Mouse (Mus musculus) lung, postnatal 0 days (tissue): Measurements from ENCODE around the gene Otof. TPM values are rescaled to one million over a fixed set of nuclear protein-coding genes. Genes with fewer than 3 reads are reported as not detected.

Source experiments
- ATAC-seq: fragments of 200-750 bp; cut with Nextera tagmentation; 2 replicates; pipeline ENCODE4 v1.8.0; 2017; ENCODE audit warnings: moderate library complexity
- DNase-seq: peaks from one replicate; pipeline ENCODE4 v3.0.0-alpha.2; 2016; ENCODE audit warnings: low spot score
- H3K27ac ChIP-seq: fragments of 300-500 bp; sonication (generic); 2 replicates; pipeline ENCODE4 v1.5.1; 2014; ENCODE audit warnings: antibody characterized with exemption, mild to moderate bottlenecking, low read length, mixed read lengths
- H3K27me3 ChIP-seq: fragments of 300-500 bp; sonication (generic); replicated peaks from 2 replicates; pipeline ENCODE4 v1.6.1; 2014; ENCODE audit warnings: low read length, mixed read lengths; ENCODE audit not compliant: insufficient read depth
- H3K36me3 ChIP-seq: fragments of 300-500 bp; sonication (generic); 2 replicates; pipeline ENCODE4 v1.6.1; 2014; ENCODE audit warnings: low read length, mixed read lengths; ENCODE audit not compliant: insufficient read depth
- H3K4me1 ChIP-seq: fragments of 300-500 bp; sonication (generic); 2 replicates; pipeline ENCODE4 v1.6.1; 2014; ENCODE audit warnings: antibody characterized with exemption, low read depth, low read length, mixed read lengths; ENCODE audit not compliant: insufficient read depth
- H3K4me2 ChIP-seq: fragments of 300-500 bp; sonication (generic); replicated peaks from 2 replicates; pipeline ENCODE4 v1.6.1; 2014; ENCODE audit warnings: low read depth, mild to moderate bottlenecking, low read length, moderate library complexity, mixed read lengths
- H3K4me3 ChIP-seq: fragments of 300-500 bp; sonication (generic); 2 replicates; pipeline ENCODE4 v1.5.1; 2014; ENCODE audit warnings: low read depth, low read length
- H3K9ac ChIP-seq: fragments of 300-500 bp; sonication (generic); replicated peaks from 2 replicates; pipeline ENCODE4 v1.6.1; 2014; ENCODE audit warnings: low read depth, mild to moderate bottlenecking
- H3K9me3 ChIP-seq: fragments of 300-500 bp; sonication (generic); 2 replicates; pipeline ENCODE4 v1.6.1; 2016; ENCODE audit warnings: low read length, mixed read lengths
- CTCF ChIP-seq: IDR thresholded peaks from 2 replicates; pipeline ENCODE4 v1.5.1; 2016; ENCODE audit warnings: antibody characterized with exemption, mild to moderate bottlenecking
- EP300 ChIP-seq: IDR thresholded peaks from 2 replicates; pipeline ENCODE4 v1.6.1; 2016; ENCODE audit warnings: antibody characterized with exemption, mild to moderate bottlenecking, control low read depth
- WGBS: fragments of 180-500 bp; shearing (Covaris S2); extraction: QIAGEN DNeasy Blood & Tissue Kit; methylation state at CpG from one replicate; pipeline ENCODE4 v1.1.7; 2014; 5-methylcytosine and 5-hydroxymethylcytosine counted together
- polyA plus RNA-seq: library from polyadenylated mRNA; unstranded; fragments of >200 nt; fragmentation: Nextera tagmentation; extraction: Ambion mirVana; gene quantifications from 2 replicates; pipeline ENCODE4 v1.2.1, GENCODE M21; 2015

Otof gene
- polyA plus RNA-seq, 1 experiment from 2014 or later, result 0.12 TPM

DNA sequence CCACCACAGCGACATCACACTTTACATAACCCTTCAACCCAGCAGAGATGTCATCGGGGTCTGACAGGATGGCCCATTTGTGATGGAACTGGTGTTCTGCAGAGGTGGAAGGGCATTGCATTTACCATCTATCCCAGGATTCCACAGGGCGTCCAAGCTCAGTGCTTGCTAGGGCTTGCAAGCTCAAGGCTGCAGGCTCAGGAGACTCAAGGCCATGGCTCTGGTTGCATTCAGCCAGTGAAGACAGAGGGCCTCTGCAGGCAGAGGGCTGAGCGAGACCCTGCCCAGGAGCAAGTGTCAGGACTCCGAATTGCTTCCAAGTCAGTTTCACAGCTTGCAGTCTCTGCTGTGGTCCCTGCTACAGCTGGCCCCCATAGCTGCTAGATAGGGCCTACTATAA, 71.9 kb downstream of the Otof start:
- Histone ChIP-seq H3K27ac (no peak overlapping the region), H3K36me3 (no peaks in the 10 kb centered on the region), H3K9ac (no peak overlapping the region), H3K27me3 (no peaks in the 10 kb centered on the region), H3K9me3 (no peaks in the 10 kb centered on the region), H3K4me2 (no peak overlapping the region), H3K4me3 (no peak overlapping the region), H3K4me1 (no peaks in the 10 kb centered on the region)
- TF ChIP-seq EP300 (no peak), CTCF (no peak)
- DNase-seq (no peak), ATAC-seq (no peak)
- WGBS, result 87% methylated on average over 5 of the region's 5 CpGs

GRCm38 (mm10) chr5:30387726-30388125, 74.0 kb downstream of the Otof start:
- Histone ChIP-seq H3K27ac (no peak overlapping the region), H3K4me1 (no peaks in the 10 kb centered on the region), H3K36me3 (no peaks in the 10 kb centered on the region), H3K9ac (no peak overlapping the region), H3K4me2 (no peak overlapping the region), H3K4me3 (no peak overlapping the region), H3K9me3 (no peaks in the 10 kb centered on the region), H3K27me3 (no peaks in the 10 kb centered on the region)
- DNase-seq, result no peak
- 76% methylated on average over 6 of the region's 6 CpGs for WGBS
- TF ChIP-seq EP300, result no peak
- no peak for TF ChIP-seq CTCF
- no peak for ATAC-seq

GRCm38 (mm10) chr5:30382876-30383275, 78.9 kb downstream of the Otof start:
- ATAC-seq (no peak), DNase-seq (no peak)
- Histone ChIP-seq H3K27ac (no peak overlapping the region), H3K9ac (no peak overlapping the region), H3K4me3 (no peak overlapping the region), H3K27me3 (no peaks in the 10 kb centered on the region), H3K9me3 (no peaks in the 10 kb centered on the region), H3K4me1 (no peaks in the 10 kb centered on the region), H3K4me2 (no peak overlapping the region), H3K36me3 (no peaks in the 10 kb centered on the region)
- WGBS, result 47% methylated on average over 7 of the region's 7 CpGs
- TF ChIP-seq EP300 (no peak), CTCF (no peak)

DNA sequence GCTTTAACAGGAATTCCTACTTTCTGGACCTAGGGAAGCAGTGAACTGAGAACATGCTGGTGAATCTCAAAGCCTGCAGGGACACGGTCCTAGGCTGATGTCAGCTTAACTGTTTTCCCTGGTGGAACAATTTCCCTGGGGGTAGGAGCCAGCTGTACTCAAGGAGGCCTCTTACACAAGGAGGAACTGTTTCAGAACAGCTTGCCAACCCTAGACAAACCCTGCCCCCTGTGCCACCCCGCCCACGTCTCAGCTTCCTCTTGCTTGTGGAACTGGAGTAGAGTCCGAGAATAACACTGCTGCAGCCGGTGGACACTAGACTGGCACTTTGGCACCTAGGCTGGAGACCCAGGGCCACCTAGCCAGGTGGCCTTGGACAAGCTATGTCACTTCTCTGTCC, 92.3 kb downstream of the Otof start:
- H3K36me3 ChIP-seq, result no peaks in the 10 kb centered on the region
- no peak overlapping the region for H3K9ac ChIP-seq
- no peak overlapping the region for H3K4me2 ChIP-seq
- H3K27me3 ChIP-seq, result no peaks in the 10 kb centered on the region
- H3K27ac ChIP-seq, result no peak overlapping the region
- TF ChIP-seq CTCF, result no peak
- no peak for TF ChIP-seq EP300
- H3K4me1 ChIP-seq, result no peaks in the 10 kb centered on the region
- WGBS, result 31% methylated on average over 5 of the region's 5 CpGs
- no peak overlapping the region for H3K4me3 ChIP-seq
- peak; percentile 68 for ATAC-seq
- DNase-seq, result peak; percentile 65
- H3K9me3 ChIP-seq, result no peaks in the 10 kb centered on the region

- Histone ChIP-seq H3K4me1 (no peaks in the 10 kb centered on the region), H3K9me3 (no peaks in the 10 kb centered on the region), H3K36me3 (no peaks in the 10 kb centered on the region), H3K27ac (no peak overlapping the region), H3K4me2 (no peak overlapping the region), H3K9ac (no peak overlapping the region), H3K4me3 (no peak overlapping the region), H3K27me3 (no peaks in the 10 kb centered on the region)
- no peak for ATAC-seq
- no peak for DNase-seq
- WGBS, result 65% methylated on average over 8 of the region's 8 CpGs
- TF ChIP-seq EP300 (no peak), CTCF (no peak)
Observed at GRCm38 (mm10) chr5:30367405-30367804, 94.3 kb downstream of the Otof start.

DNA sequence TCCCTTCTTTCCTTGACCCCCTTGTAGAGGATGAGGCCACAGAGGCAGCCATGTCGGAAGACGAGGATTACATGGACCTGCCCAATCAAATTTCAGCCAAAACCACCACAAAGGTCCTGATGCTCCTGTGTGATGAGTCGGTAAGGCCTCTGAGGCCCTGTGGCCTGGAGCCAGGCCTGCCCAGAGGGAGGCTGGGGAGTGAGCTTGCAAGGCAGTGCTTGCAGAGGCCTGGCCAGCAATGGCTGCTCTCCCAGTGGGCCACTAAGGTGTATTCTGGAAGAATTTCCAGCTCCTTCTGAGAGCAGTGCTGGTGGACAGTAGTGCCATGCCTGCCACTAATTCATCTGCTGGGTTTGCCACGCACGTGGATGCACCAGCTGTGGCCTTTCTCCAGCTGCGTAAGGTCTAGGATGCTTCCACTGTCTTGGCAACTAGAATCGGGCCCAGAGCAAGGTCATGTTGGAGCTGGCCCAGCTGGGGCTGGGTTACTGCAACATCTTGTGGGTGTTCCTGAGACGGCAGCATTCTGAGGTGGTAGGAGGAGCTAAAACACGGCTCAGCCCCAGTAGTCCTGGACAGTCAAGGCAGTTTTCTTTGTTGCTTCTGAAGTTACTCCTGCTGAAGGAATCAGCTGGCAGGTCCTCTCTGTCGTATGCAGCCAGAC, 103.2 kb downstream of the Otof start:
- H3K9ac ChIP-seq, result no peak overlapping the region
- ATAC-seq, result peak; percentile 30
- H3K4me3 ChIP-seq, result no peak overlapping the region
- TF ChIP-seq EP300, result no peak
- TF ChIP-seq CTCF, result no peak
- no peaks in the 10 kb centered on the region for H3K9me3 ChIP-seq
- WGBS, result 66% methylated on average over 10 of the region's 10 CpGs
- H3K4me1 ChIP-seq, result no peaks in the 10 kb centered on the region
- no peaks in the 10 kb centered on the region for H3K27me3 ChIP-seq
- no peak overlapping the region for H3K27ac ChIP-seq
- no peaks in the 10 kb centered on the region for H3K36me3 ChIP-seq
- no peak overlapping the region for H3K4me2 ChIP-seq
- no peak for DNase-seq

GRCm38 (mm10) chr5:30356647-30357046, 105.1 kb downstream of the Otof start:
- H3K27me3 ChIP-seq, result no peaks in the 10 kb centered on the region
- TF ChIP-seq EP300, result no peak
- no peak for TF ChIP-seq CTCF
- no peaks in the 10 kb centered on the region for H3K9me3 ChIP-seq
- H3K4me1 ChIP-seq, result no peaks in the 10 kb centered on the region
- 56% methylated on average over 7 of the region's 7 CpGs for WGBS
- no peak overlapping the region for H3K9ac ChIP-seq
- ATAC-seq, result no peak
- no peaks in the 10 kb centered on the region for H3K36me3 ChIP-seq
- H3K27ac ChIP-seq, result no peak overlapping the region
- no peak overlapping the region for H3K4me3 ChIP-seq
- H3K4me2 ChIP-seq, result no peak overlapping the region
- no peak for DNase-seq
